Mouse (Mus musculus) G1E (cell line): ENCODE data around the gene Gm28043. TPM values are rescaled to one million over a fixed set of nuclear protein-coding genes. Genes with fewer than 3 reads are reported as not detected.
A peak's percentile ranks its signal among the peaks of the same experiment; 100 is the strongest.
"Not testable (repeated sequence)": the region's sequence is repeated elsewhere in the genome, so short reads cannot be mapped to it uniquely, and the experiment has no call there.

Experiments used
- ATAC-seq: 2 replicates; pipeline ENCODE4 v1.8.0; 2016; ENCODE audit warnings: mild to moderate bottlenecking; ENCODE audit not compliant: insufficient number of reproducible peaks, poor library complexity, low FRiP score, severe bottlenecking; ENCODE audit errors: extremely low read depth
- DNase-seq: peaks from one replicate; pipeline ENCODE4 v3.0.0; 2012; ENCODE audit warnings: low spot score
- H3K27me3 ChIP-seq: 2 replicates; pipeline ENCODE4 v1.6.1; 2012; ENCODE audit warnings: mild to moderate bottlenecking, low read length, inconsistent platforms; ENCODE audit not compliant: insufficient read depth
- H3K36me3 ChIP-seq: replicated peaks from 2 replicates; pipeline ENCODE3; 2012; ENCODE audit warnings: mild to moderate bottlenecking, inconsistent platforms
- H3K4me1 ChIP-seq: 2 replicates; pipeline ENCODE4 v1.6.1; 2012; ENCODE audit warnings: low read depth, low read length, inconsistent platforms, mixed read lengths; ENCODE audit not compliant: insufficient read depth
- H3K4me3 ChIP-seq: 2 replicates; pipeline ENCODE4 v1.5.1; 2012; ENCODE audit warnings: low read depth, mild to moderate bottlenecking, inconsistent platforms, low read length, moderate library complexity, mixed read lengths
- H3K9me3 ChIP-seq: replicated peaks from 2 replicates; pipeline ENCODE4 v1.6.1; 2012; ENCODE audit warnings: inconsistent platforms
- CTCF ChIP-seq: IDR thresholded peaks from 2 replicates; pipeline ENCODE4 v1.5.1; 2012; ENCODE audit warnings: low read depth, low read length, inconsistent platforms, mixed read lengths
- GATA1 ChIP-seq: IDR thresholded peaks from 2 replicates; pipeline ENCODE4 v1.6.1; 2012; ENCODE audit warnings: borderline replicate concordance, low read length, inconsistent platforms, mixed read lengths
- GATA2 ChIP-seq: IDR thresholded peaks from 2 replicates; pipeline ENCODE4 v1.6.1; 2012; ENCODE audit warnings: low read depth, low read length, inconsistent platforms, borderline replicate concordance
- POLR2AphosphoS5 ChIP-seq: IDR thresholded peaks from 2 replicates; pipeline ENCODE4 v1.6.1; 2012; ENCODE audit warnings: low read depth, low read length, inconsistent platforms; ENCODE audit not compliant: insufficient replicate concordance
- TAL1 ChIP-seq: conservative IDR thresholded peaks from 2 replicates; pipeline ENCODE4 v1.6.1; 2012; ENCODE audit warnings: low read depth, low read length, inconsistent platforms, mixed read lengths
- polyA plus RNA-seq: library from polyadenylated mRNA; stranded (reverse); fragments of >175 nt; gene quantifications from 2 replicates; pipeline ENCODE4 v1.2.3, GENCODE M21; 2012
- total RNA-seq, 2 experiments: library from RNA; stranded (forward) in 1 of 2; stranded (reverse) in 1 of 2; fragments of 200-1000 nt in 1 of 2; fragments of >200 nt in 1 of 2; fragmentation: Nextera tagmentation in 1 of 2; gene quantifications; 2 replicates each; pipeline ENCODE4 v1.2.3; 2014 to 2017

The Gm28043 gene
- total and polyA plus RNA-seq, 3 experiments = 0.29 to 9.2 (median 4.8) TPM

DNA sequence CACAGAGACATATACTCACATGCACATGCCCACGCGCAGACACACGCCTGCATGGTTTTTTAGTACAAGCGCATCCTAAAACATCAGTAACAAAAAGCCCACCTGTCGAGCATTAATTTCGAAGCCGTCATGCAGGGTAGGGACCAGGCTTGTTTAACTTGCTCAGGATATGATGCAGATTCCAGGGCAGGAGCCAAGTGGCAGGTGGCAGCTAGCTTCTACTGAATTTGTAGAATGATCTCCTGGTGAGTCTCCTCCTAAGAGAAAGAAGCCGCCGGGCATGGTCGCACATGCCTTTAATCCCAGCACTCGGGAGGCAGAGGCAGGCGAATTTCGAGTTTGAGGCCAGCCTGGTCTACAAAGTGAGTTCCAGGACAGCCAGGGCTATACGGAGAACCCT, 15.6 kb upstream of the Gm28043 start:
- Histone ChIP-seq H3K27me3 (no peaks in the 10 kb centered on the region), H3K4me1 (no peaks in the 10 kb centered on the region), H3K4me3 (no peak overlapping the region), H3K9me3 (no peaks in the 10 kb centered on the region), H3K36me3 (peaks cover 87% of the 10 kb centered on the region)
- DNase-seq (no peak), ATAC-seq (no peak)
- no peak for TF ChIP-seq POLR2AphosphoS5
- no peak for TF ChIP-seq GATA2
- TF ChIP-seq CTCF = no peak
- TF ChIP-seq TAL1 = no peak
- no peak for TF ChIP-seq GATA1

DNA sequence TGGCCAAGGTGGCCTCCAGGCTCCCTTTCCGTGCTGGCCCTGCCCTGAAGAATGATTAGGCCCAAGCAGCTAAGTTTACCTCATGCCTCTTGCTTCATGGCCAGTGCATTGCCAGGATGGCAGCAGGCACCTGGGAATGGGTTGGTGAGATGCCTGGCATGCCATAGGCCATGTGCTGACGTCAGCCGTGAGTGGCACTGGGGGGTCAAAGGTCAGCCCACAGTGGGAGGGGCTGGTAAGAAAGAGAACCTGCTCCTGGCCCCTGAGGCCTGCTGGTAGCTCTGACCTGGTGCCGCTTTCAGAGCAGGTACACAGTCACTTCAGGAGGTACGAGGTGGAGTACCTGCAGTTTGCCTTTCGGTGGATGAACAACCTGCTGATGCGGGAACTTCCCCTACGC, 15.1 kb upstream of the Gm28043 start:
- ATAC-seq (no peak), DNase-seq (no peak)
- TF ChIP-seq GATA1 (no peak), POLR2AphosphoS5 (no peak), GATA2 (no peak)
- no peak overlapping the region for H3K4me3 ChIP-seq
- peaks cover 87% of the 10 kb centered on the region for H3K36me3 ChIP-seq
- no peaks in the 10 kb centered on the region for H3K4me1 ChIP-seq
- no peaks in the 10 kb centered on the region for H3K27me3 ChIP-seq
- H3K9me3 ChIP-seq = no peaks in the 10 kb centered on the region

DNA sequence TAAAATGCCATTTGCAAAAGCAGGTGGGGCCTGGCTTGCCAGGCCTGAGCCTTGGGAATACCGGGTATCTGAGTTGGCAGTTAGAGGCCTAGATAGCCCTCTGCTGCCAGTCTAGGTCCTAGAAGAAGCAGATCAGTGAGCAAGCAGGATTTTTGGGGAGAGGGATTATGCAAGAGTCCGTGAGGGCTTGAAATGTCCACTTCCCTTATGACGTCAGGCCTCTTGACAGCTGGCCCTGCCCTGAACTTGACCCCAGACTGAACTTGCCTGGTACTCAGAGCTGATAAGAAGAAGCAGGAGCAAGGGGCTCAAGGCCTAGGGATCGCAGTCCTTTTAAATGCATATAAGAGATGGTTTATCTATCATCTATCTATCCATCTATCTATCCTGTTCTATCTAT, 13.3 kb upstream of the Gm28043 start:
- no peak for TF ChIP-seq POLR2AphosphoS5
- TF ChIP-seq GATA2 = no peak
- no peak for TF ChIP-seq TAL1
- TF ChIP-seq CTCF = no peak
- no peak for TF ChIP-seq GATA1
- no peak for ATAC-seq
- Histone ChIP-seq H3K36me3 (peaks cover 87% of the 10 kb centered on the region), H3K9me3 (no peaks in the 10 kb centered on the region), H3K27me3 (no peaks in the 10 kb centered on the region), H3K4me1 (peaks cover 4% of the 10 kb centered on the region), H3K4me3 (no peak overlapping the region)
- DNase-seq = no peak

DNA sequence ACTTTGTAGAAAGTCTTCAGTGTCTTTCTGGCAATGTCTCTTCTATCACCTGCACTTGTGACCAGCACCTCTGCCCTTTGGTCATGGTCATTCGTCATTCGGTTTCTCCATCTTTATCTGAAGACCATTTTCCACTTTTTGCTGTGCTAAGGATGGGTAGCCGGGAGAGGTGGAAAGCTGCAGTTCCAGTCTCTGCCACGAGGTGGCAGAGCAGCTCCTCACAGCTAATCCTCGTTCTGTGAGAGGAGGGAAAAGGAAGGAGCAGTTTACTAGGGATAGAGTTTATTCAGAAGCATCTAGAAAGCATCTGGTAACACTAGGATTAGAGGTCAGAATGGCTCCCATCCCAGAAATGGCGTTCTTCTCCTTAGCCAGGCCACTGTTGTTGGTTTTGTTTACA, 11.4 kb upstream of the Gm28043 start:
- Histone ChIP-seq H3K9me3 (no peaks in the 10 kb centered on the region), H3K4me3 (no peak overlapping the region), H3K4me1 (peaks cover 12% of the 10 kb centered on the region), H3K36me3 (peaks cover 84% of the 10 kb centered on the region), H3K27me3 (no peaks in the 10 kb centered on the region)
- DNase-seq = peak; percentile 69
- TF ChIP-seq CTCF (peak; percentile 88), GATA2 (no peak), TAL1 (no peak)
- ATAC-seq = no peak

GRCm38 (mm10) chr17:29613453-29613852, 1.2 kb upstream of the Gm28043 start:
- H3K4me3 ChIP-seq, ATAC-seq, H3K27me3 ChIP-seq, H3K9me3 ChIP-seq, DNase-seq: not testable (repeated sequence)
- Histone ChIP-seq H3K4me1 (peaks cover 39% of the 10 kb centered on the region), H3K36me3 (peaks cover 22% of the 10 kb centered on the region)

- no peak for ATAC-seq
- H3K4me3 ChIP-seq = peak overlapping the region; percentile 92
- H3K27me3 ChIP-seq = no peaks in the 10 kb centered on the region
- DNase-seq = no peak
- H3K36me3 ChIP-seq = peaks cover 36% of the 10 kb centered on the region
- H3K9me3 ChIP-seq = no peaks in the 10 kb centered on the region
- peaks cover 41% of the 10 kb centered on the region for H3K4me1 ChIP-seq
- TF ChIP-seq CTCF (no peak), GATA1 (no peak), TAL1 (no peak), POLR2AphosphoS5 (no peak), GATA2 (no peak)
Observed at GRCm38 (mm10) chr17:29615024-29615551, 412 bp downstream of the Gm28043 start.

DNA sequence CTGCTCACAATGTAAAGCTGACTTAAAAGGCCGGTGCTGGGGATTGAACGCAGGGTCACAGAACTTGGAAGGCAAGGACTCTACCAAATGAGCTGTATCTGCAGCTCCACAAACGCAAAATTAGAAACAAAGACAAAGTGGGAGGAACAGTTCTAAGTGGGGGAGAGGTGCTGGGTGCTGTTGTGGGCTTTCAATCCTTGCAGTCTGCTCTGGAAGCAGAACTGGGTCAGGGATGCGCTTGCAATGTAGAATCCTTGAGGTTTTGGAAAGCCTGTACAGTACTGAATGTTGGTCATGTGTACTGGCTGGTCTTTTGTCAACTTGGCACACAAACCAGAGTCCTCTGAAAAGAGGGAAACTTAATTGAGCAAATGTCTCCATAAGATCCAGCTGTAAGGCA, 940 bp downstream of the Gm28043 start:
- Histone ChIP-seq H3K27me3 (no peaks in the 10 kb centered on the region), H3K4me3 (peak overlapping the region; percentile 92), H3K36me3 (peaks cover 41% of the 10 kb centered on the region), H3K9me3 (no peaks in the 10 kb centered on the region), H3K4me1 (peaks cover 41% of the 10 kb centered on the region)
- TF ChIP-seq GATA1 (no peak), POLR2AphosphoS5 (no peak), TAL1 (no peak), GATA2 (no peak), CTCF (no peak)
- no peak for ATAC-seq
- DNase-seq = no peak
